Mouse (Mus musculus): ENCODE results near the gene Usp49. TPM values are rescaled to one million over a fixed set of nuclear protein-coding genes. Genes with fewer than 3 reads are reported as not detected.
"Not testable (repeated sequence)": the region's sequence is repeated elsewhere in the genome, so short reads cannot be mapped to it uniquely, and the experiment has no call there.

Usp49 gene
- total RNA-seq, 2 experiments from 2014 or later = 11.3 to 13.2 TPM

GRCm38 (mm10) chr17:47609182-47609581 lies 21.3 kb upstream of the Usp49 start:
- no peak for DNase-seq (ENCODE audit: low spot score in 2 of 2)

GRCm38 (mm10) chr17:47610849-47611660 lies 19.4 kb upstream of the Usp49 start, which contains the start of the genes Bysl, Med20 and Gm20517:
Bysl (minus strand) TSS chr17:47611492.
Med20 (plus strand) TSS chr17:47611582.
Gm20517 (plus strand) TSS chr17:47611589.
- DNase-seq (ENCODE audit: low spot score in 2 of 2) = peak; percentile 97

- DNase-seq (ENCODE audit: low spot score in 2 of 2) = no peak
Measured at GRCm38 (mm10) chr17:47611661-47611982, 18.9 kb upstream of the Usp49 start.

- DNase-seq (ENCODE audit: low spot score in 2 of 2) = no peak
Measured at GRCm38 (mm10) chr17:47614018-47614417, 16.5 kb upstream of the Usp49 start.

GRCm38 (mm10) chr17:47616119-47616518 lies 14.4 kb upstream of the Usp49 start:
- DNase-seq (ENCODE audit: low spot score in 2 of 2) = no peak

GRCm38 (mm10) chr17:47616652-47617051 lies 13.8 kb upstream of the Usp49 start:
- no peak for DNase-seq (ENCODE audit: low spot score in 2 of 2)

- no peak for DNase-seq (ENCODE audit: low spot score in 2 of 2)
Measured at GRCm38 (mm10) chr17:47617605-47618307, 12.7 kb upstream of the Usp49 start.

- DNase-seq (ENCODE audit: low spot score in 2 of 2) = no peak
Measured at GRCm38 (mm10) chr17:47618556-47619311, 11.8 kb upstream of the Usp49 start.

GRCm38 (mm10) chr17:47622912-47623554 lies 7.5 kb upstream of the Usp49 start:
- no peak for DNase-seq (ENCODE audit: low spot score in 2 of 2)

GRCm38 (mm10) chr17:47624572-47624971 lies 5.9 kb upstream of the Usp49 start:
- DNase-seq (ENCODE audit: low spot score in 2 of 2) = not testable (repeated sequence)

- DNase-seq (ENCODE audit: low spot score in 2 of 2) = no peak
Measured at GRCm38 (mm10) chr17:47625088-47625487, 5.4 kb upstream of the Usp49 start.

- no peak for DNase-seq (ENCODE audit: low spot score in 2 of 2)
Measured at GRCm38 (mm10) chr17:47626031-47626430, 4.5 kb upstream of the Usp49 start.

GRCm38 (mm10) chr17:47627791-47628190 lies 2.7 kb upstream of the Usp49 start:
- no peak for DNase-seq (ENCODE audit: low spot score in 2 of 2)

- peak; percentile 92 to 95 for DNase-seq (ENCODE audit: low spot score in 2 of 2)
Measured at GRCm38 (mm10) chr17:47628851-47629676, 1.4 kb upstream of the Usp49 start.

GRCm38 (mm10) chr17:47629717-47630677 lies 493 bp upstream of the Usp49 start:
- DNase-seq (ENCODE audit: low spot score in 2 of 2) = peak; percentile 48 to 66

GRCm38 (mm10) chr17:47632181-47632840 lies 1.8 kb downstream of the Usp49 start:
- no peak for DNase-seq (ENCODE audit: low spot score in 2 of 2)

GRCm38 (mm10) chr17:47633999-47634770 lies 3.7 kb downstream of the Usp49 start:
- no peak for DNase-seq (ENCODE audit: low spot score in 2 of 2)

- no peak for DNase-seq (ENCODE audit: low spot score in 2 of 2)
Measured at GRCm38 (mm10) chr17:47642992-47643391, 12.5 kb downstream of the Usp49 start.

All from layer of hippocampus, postnatal 10 days (tissue).